Mouse (Mus musculus) stomach, embryonic 15.5 days (tissue): ENCODE data around the gene Ubl4b. TPM values are rescaled to one million over a fixed set of nuclear protein-coding genes. Genes with fewer than 3 reads are reported as not detected.

ENCODE experiments used
- ATAC-seq: fragments of 200-750 bp; cut with Nextera tagmentation; 2 replicates; pipeline ENCODE4 v1.8.0; 2017; ENCODE audit warnings: low read depth, moderate number of reproducible peaks, moderate TSS enrichment; ENCODE audit not compliant: insufficient read depth, low FRiP score
- H3K27ac ChIP-seq: fragments of 300-500 bp; sonication (generic); 2 replicates; pipeline ENCODE4 v1.5.1; 2015; ENCODE audit warnings: mild to moderate bottlenecking, inconsistent platforms
- H3K27me3 ChIP-seq: fragments of 300-500 bp; sonication (generic); replicated peaks from 2 replicates; pipeline ENCODE4 v1.6.1; 2015; ENCODE audit warnings: inconsistent platforms
- H3K36me3 ChIP-seq: fragments of 300-500 bp; sonication (generic); 2 replicates; pipeline ENCODE4 v1.6.1; 2015; ENCODE audit warnings: inconsistent platforms
- H3K4me1 ChIP-seq: fragments of 300-500 bp; sonication (generic); 2 replicates; pipeline ENCODE4 v1.6.1; 2015; ENCODE audit warnings: inconsistent platforms
- H3K4me2 ChIP-seq: fragments of 300-500 bp; sonication (generic); 2 replicates; pipeline ENCODE4 v1.6.1; 2015; ENCODE audit warnings: mild to moderate bottlenecking, inconsistent platforms
- H3K4me3 ChIP-seq: fragments of 300-500 bp; sonication (generic); replicated peaks from 2 replicates; pipeline ENCODE4 v1.5.1; 2015; ENCODE audit warnings: inconsistent platforms
- H3K9ac ChIP-seq: fragments of 300-500 bp; sonication (generic); 2 replicates; pipeline ENCODE4 v1.6.1; 2015; ENCODE audit warnings: inconsistent platforms
- H3K9me3 ChIP-seq: fragments of 300-500 bp; sonication (generic); 2 replicates; pipeline ENCODE4 v1.6.1; 2016; ENCODE audit warnings: inconsistent platforms
- WGBS: fragments of 180-500 bp; shearing (Covaris S2); methylation state at CpG from one replicate; pipeline ENCODE4 v1.1.7; 2015; 5-methylcytosine and 5-hydroxymethylcytosine counted together
- polyA plus RNA-seq: library from polyadenylated mRNA; unstranded; fragments of >200 nt; fragmentation: Nextera tagmentation; extraction: Ambion mirVana; gene quantifications from 2 replicates; pipeline ENCODE4 v1.2.1, GENCODE M21; 2015

Ubl4b gene
- polyA plus RNA-seq, 1 experiment from 2014 or later: not detected

DNA sequence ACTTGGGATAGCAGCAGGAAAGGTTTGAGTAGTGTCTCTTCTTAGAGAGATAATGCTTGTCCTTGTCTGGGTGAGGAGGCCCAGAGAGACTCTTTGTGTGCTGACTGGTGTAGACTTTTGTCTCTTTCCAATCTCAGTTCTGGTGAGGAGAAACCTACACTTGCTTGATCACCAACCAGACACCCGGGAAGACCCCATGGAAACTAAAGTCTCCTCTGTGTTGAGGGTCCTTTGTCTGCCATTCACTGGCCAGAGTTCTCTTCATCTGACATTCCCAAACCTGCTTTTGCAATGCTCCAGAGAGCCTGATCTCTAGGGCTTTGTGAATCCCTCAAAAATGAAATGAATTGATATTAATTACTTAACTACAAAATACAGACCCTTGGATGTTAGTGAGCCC is 29.0 kb upstream of the Ubl4b start:
- no peak overlapping the region for H3K4me2 ChIP-seq
- H3K27ac ChIP-seq: no peak overlapping the region
- H3K9me3 ChIP-seq: no peaks in the 10 kb centered on the region
- peaks cover 11% of the 10 kb centered on the region; the same call in 1 of the 2 replicates for H3K4me1 ChIP-seq
- H3K4me3 ChIP-seq: no peak overlapping the region
- H3K36me3 ChIP-seq: no peaks in the 10 kb centered on the region
- no peak for ATAC-seq
- WGBS: 16% methylated on average over 1 of the region's 1 CpGs
- peaks cover 78% of the 10 kb centered on the region for H3K27me3 ChIP-seq
- H3K9ac ChIP-seq: no peak overlapping the region

DNA sequence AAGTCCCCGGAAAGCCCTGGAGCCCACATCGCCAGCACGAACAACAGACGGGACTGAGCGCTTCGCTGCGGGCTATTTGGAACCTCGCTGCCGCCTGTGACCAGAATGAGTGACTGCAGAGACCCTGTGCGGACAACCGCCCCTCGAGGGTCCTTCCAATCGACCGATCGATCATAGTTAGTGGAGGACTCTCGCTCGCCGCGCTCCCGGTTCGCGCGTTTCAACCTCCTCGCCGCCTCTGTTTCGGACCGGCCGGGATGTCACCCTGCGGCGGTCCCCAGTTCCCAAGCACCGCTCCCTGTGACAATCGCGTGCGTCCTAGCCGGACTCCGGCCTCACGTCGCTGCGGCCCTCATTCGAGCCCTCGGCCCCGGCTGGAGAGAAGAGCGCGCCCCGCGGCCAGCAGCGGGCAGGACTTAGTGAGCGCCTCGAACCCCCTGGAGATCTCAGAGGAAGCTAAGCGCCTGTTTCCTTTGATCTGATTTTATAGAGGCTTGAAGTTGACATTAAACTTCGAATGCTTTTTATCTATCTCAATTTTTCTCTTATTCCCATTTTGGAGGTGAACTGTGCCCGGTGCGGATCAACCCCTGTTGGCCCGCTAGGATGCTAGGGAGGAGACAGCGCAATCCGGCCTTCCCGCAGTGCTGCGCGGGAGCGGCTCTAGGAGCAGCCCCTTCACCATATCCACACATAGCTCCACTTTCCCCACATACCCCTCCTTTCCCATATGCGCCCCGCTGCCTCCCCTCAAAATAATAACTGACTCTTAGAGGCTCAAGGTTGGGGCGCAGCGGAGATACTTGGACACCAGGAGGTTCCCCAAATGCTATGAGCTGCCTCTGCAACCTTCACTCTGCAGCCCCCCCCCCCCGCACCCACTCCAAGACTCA is 28.2 kb upstream of the Ubl4b start:
- no peaks in the 10 kb centered on the region for H3K9me3 ChIP-seq
- no peaks in the 10 kb centered on the region for H3K36me3 ChIP-seq
- 1% methylated on average over 65 of the region's 65 CpGs for WGBS
- peak overlapping the region; percentile 34 for H3K4me3 ChIP-seq
- H3K27me3 ChIP-seq: peaks cover 78% of the 10 kb centered on the region
- H3K27ac ChIP-seq: no peak overlapping the region
- ATAC-seq: no peak
- peak overlapping the region; percentile 49 for H3K4me2 ChIP-seq
- peaks cover 11% of the 10 kb centered on the region; the same call in 1 of the 2 replicates for H3K4me1 ChIP-seq
- no peak overlapping the region for H3K9ac ChIP-seq

DNA sequence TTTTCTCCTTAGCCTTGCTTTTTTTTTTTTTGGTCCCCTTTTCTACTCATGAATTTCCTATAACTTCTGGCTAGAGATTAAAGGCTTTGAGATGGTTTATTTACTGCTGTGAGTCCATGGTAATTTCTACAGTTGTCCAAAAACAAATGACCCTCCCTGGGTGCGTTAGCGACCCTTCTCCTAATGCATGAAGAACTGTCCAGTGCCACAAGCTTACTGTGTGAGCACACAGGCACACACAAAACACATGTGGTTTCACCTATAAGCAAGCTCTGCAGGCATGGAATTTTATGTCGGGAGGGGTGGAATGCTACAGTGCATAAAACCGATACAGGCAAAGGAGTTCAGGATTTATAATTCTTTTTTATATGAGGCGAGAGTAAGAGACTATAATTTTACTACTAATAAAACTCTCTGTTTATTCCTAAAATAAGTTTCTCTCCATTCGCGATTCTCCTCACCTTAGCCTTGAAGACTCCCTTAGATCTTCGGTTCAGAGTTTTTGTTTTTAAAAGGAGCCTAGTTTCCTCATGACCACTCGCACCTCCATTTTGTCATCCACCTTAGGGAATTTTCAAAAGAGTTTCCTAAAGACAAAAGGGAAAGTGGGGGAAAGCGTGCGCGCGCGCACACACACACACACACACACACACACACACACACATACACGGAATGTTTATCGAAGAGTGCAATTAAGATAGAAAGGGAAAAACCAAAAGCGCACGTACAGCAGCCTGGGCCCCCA is 27.4 kb upstream of the Ubl4b start:
- Histone ChIP-seq H3K9me3 (no peaks in the 10 kb centered on the region), H3K4me2 (peak overlapping the region; percentile 49), H3K27me3 (peaks cover 70% of the 10 kb centered on the region), H3K27ac (no peak overlapping the region), H3K9ac (no peak overlapping the region), H3K4me3 (peak overlapping the region; percentile 34), H3K4me1 (peaks cover 11% of the 10 kb centered on the region; the same call in 1 of the 2 replicates), H3K36me3 (no peaks in the 10 kb centered on the region)
- ATAC-seq: no peak
- WGBS: 5% methylated on average over 18 of the region's 18 CpGs

DNA sequence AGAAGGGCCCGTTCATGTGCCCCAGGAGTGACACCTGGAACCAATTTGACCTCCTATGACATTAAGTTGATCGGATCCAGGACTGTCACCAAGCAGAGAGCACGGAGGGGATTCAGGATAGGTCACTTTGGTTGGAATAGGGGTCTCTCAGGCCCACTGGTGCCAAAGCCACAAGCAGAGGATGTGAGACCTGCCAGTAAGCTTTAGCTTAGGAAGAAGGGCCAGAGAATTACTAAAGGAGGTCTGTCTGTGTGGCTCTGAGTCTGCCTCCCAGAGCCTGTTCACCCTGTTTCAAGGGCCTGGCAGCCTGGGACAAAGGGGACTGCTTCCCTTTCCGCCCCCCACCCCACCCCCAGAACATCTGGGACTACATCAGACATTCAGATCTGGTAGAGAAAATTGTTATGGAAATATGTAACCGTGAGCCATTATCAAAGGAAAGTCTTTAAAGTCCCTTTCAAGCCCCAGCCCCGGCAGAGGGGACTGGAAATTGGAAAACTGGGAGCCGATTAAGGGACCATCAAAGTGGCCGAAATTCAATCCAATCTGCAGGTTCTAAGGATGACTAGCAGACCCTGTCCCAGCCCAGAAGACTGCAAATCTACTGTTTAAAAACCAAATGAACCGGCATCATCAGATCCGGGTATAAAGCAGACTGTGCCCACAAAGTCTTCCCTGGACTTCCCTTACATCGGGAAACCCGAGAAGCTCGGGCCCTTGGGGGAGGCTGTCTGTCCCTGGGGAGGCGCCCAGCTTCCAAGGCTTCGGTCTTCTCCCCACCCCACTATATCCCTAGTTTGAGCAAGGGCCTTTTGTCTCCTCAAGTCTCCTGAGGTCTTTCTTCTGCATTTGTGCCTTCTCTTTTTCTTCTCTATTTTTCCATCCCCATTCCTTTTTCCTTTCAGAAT is 26.5 kb upstream of the Ubl4b start:
- Histone ChIP-seq H3K27ac (no peak overlapping the region), H3K36me3 (no peaks in the 10 kb centered on the region), H3K4me3 (no peak overlapping the region), H3K4me1 (peaks cover 11% of the 10 kb centered on the region; the same call in 1 of the 2 replicates), H3K27me3 (peaks cover 61% of the 10 kb centered on the region), H3K4me2 (no peak overlapping the region), H3K9me3 (no peaks in the 10 kb centered on the region), H3K9ac (no peak overlapping the region)
- WGBS: 10% methylated on average over 15 of the region's 15 CpGs
- ATAC-seq: no peak

DNA sequence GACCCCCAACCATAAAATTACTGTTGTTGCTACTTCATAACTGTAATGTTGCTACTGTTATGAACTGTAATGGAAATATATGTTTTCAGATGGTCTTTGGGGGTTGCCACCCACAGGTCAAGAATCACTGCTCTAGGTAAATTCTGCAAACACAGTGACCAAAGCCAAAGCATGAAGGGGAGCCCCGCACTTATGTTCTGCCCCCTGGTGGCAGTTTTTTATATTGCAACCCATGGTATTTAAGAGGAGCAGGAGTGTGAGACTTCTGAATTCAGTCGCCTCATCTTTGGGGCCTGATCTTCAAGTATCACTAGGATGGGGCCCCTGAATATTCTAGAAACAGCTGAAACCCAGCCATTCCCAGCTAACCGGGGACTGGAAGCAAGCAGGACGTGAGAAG is 24.6 kb upstream of the Ubl4b start:
- H3K27me3 ChIP-seq: peaks cover 42% of the 10 kb centered on the region
- peaks cover 11% of the 10 kb centered on the region; the same call in 1 of the 2 replicates for H3K4me1 ChIP-seq
- no peak overlapping the region for H3K4me2 ChIP-seq
- 6% methylated on average over 4 of the region's 4 CpGs for WGBS
- ATAC-seq: no peak
- H3K36me3 ChIP-seq: no peaks in the 10 kb centered on the region
- no peak overlapping the region for H3K4me3 ChIP-seq
- no peak overlapping the region for H3K27ac ChIP-seq
- no peak overlapping the region for H3K9ac ChIP-seq
- H3K9me3 ChIP-seq: no peaks in the 10 kb centered on the region

DNA sequence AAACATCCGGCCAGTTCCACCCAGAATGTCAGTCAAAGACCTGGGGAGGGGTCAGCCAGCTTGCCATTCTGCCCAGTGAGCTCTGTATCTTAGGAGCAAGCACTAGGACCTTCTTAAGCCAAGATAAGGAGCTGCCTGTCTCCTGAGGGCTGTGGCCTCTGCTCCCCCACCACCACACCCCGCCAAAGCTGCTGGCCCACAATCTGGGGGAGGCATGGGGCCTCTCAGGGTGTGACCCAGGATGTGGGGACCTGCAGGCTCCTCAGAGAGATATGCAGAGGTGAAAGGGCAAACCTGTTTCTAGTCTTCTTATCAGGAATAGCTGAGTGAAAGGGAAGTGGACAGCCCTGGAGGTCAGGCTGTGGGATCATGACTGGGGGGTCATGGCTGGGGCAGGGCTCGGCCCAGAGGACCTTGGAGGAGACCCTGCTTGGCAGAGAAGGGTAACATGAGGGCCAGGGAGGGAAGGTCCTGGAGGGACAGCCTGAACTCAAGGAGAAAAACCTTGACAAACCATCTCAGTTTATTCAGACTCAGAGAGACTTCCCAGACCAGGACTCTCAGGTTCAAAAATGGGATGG is 23.0 kb upstream of the Ubl4b start:
- Histone ChIP-seq H3K27ac (no peak overlapping the region), H3K36me3 (no peaks in the 10 kb centered on the region), H3K9ac (no peak overlapping the region), H3K9me3 (no peaks in the 10 kb centered on the region), H3K4me1 (peaks cover 4% of the 10 kb centered on the region; the same call in 1 of the 2 replicates), H3K4me2 (no peak overlapping the region), H3K4me3 (no peak overlapping the region), H3K27me3 (peaks cover 29% of the 10 kb centered on the region)
- WGBS: 12% methylated on average over 3 of the region's 3 CpGs
- ATAC-seq: peak; percentile 66; the same call in 1 of the 2 replicates

DNA sequence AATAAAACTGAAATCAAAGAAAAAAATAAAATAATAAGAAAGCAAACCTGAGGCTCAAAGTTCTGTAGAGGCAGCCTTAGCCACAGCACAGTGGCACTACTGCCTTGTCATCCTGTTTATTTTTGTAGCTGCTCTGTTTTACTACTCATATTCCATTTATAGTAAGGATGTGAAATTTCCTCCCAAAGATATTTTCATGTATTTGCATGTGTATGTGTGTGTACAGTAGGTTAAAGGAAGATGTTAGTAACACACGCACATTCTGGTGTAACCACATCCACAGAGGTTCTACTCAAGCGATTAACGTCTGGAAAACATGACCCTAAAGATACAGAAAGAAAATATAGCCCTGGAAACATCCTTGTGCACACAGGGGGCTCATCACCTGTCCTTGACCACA is 21.9 kb upstream of the Ubl4b start:
- no peak overlapping the region for H3K4me2 ChIP-seq
- no peaks in the 10 kb centered on the region for H3K4me1 ChIP-seq
- H3K27me3 ChIP-seq: peaks cover 24% of the 10 kb centered on the region
- WGBS: 89% methylated on average over 3 of the region's 3 CpGs
- H3K27ac ChIP-seq: no peak overlapping the region
- no peak for ATAC-seq
- no peak overlapping the region for H3K4me3 ChIP-seq
- no peaks in the 10 kb centered on the region for H3K9me3 ChIP-seq
- H3K36me3 ChIP-seq: no peaks in the 10 kb centered on the region
- H3K9ac ChIP-seq: no peak overlapping the region

DNA sequence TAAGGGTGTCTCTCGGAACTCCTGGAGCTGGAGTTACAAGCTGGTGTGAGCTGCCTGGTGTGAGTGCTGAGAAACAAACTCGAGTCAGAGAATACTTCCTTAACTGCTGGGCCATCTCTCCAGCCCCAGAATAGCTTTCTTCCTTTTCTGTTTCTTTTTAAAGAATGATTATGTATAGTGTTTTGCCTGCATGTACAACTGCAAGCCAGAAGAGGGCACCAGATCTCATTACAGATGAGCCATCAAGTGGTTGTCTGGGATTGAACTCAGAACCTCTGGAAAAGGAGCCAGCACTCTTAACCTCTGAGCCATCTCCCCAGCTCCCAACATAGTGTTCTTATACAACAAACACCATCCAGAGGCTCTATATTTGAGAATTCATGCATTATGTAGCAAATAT is 16.3 kb upstream of the Ubl4b start:
- Histone ChIP-seq H3K4me3 (no peak overlapping the region), H3K27me3 (no peaks in the 10 kb centered on the region; the same call in 1 of the 2 replicates), H3K9ac (no peak overlapping the region), H3K27ac (no peak overlapping the region), H3K36me3 (no peaks in the 10 kb centered on the region), H3K4me1 (no peaks in the 10 kb centered on the region), H3K4me2 (no peak overlapping the region), H3K9me3 (no peaks in the 10 kb centered on the region)
- ATAC-seq: no peak
- WGBS: 51% methylated on average over 2 of the region's 2 CpGs

DNA sequence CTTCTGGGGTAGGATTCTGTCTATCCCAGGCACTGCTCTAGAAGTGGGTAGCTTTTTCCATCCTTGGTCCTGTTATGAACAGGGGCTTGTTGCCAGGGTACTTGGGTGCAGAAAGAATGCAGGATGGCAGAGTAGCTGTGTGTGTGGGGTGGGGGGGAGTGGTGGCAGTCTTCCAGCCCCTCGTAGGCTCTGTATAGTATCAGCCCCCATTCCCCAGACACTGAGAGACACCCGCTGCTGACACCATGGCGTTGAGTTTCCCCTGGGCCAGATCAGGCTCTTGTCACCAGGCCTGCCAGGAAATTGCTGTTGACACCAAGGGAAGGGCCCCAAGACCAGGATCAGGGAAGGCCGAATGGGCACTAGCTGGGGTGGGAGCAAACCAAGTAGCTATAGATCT is 13.8 kb upstream of the Ubl4b start:
- no peaks in the 10 kb centered on the region for H3K36me3 ChIP-seq
- H3K4me1 ChIP-seq: no peaks in the 10 kb centered on the region
- H3K9ac ChIP-seq: no peak overlapping the region
- no peaks in the 10 kb centered on the region; the same call in 1 of the 2 replicates for H3K27me3 ChIP-seq
- WGBS: 74% methylated on average over 4 of the region's 4 CpGs
- 0 out of 2 replicates have a peak, but pooled peaks have one; percentile 50 for ATAC-seq
- no peak overlapping the region for H3K4me3 ChIP-seq
- H3K9me3 ChIP-seq: no peaks in the 10 kb centered on the region
- H3K27ac ChIP-seq: no peak overlapping the region
- no peak overlapping the region for H3K4me2 ChIP-seq

DNA sequence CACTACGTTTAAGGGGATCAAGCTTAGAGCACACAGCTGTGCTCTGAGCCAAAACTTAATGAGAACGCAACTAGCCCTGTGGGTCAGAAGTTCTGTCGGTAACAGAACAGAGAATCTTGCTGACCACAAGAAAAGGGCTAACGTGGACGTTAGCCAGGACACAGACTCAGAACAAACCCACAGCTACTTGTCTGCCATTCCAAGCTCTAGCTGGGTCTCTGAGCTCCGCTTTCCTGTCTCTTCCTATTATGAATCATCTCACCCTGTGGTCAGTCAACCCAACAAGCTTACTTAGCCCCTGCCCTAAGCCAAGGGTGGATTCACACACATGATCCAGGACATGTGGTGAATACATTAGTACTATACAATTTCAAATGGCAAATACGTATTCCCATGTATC is 12.9 kb upstream of the Ubl4b start:
- H3K27me3 ChIP-seq: no peaks in the 10 kb centered on the region; the same call in 1 of the 2 replicates
- ATAC-seq: no peak
- no peak overlapping the region for H3K4me3 ChIP-seq
- no peaks in the 10 kb centered on the region for H3K4me1 ChIP-seq
- 68% methylated on average over 7 of the region's 7 CpGs for WGBS
- no peak overlapping the region for H3K27ac ChIP-seq
- no peaks in the 10 kb centered on the region for H3K9me3 ChIP-seq
- no peaks in the 10 kb centered on the region for H3K36me3 ChIP-seq
- H3K4me2 ChIP-seq: no peak overlapping the region
- no peak overlapping the region for H3K9ac ChIP-seq

DNA sequence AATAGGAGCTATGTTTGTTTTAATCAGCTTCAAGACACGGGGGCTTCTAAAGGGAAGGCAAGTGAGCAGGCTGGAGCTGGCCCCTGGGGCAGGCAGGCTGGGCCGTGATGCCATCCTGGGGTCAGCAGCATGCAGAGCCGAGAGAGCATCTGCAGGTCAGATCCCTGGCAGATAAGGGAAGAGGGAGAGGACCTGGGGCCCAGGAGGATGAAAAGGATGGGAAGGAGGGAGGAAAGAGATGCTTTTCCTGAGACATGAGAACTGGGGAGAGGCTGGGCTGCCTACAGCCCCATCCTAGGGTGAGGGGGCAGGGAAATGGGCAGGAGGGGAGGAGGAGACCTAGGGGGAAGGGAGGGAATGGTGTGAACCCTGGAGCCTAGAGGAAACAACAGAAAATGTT is 10.5 kb upstream of the Ubl4b start:
- Histone ChIP-seq H3K4me1 (no peaks in the 10 kb centered on the region), H3K9me3 (no peaks in the 10 kb centered on the region), H3K27ac (no peak overlapping the region), H3K4me2 (no peak overlapping the region), H3K4me3 (no peak overlapping the region), H3K36me3 (no peaks in the 10 kb centered on the region), H3K9ac (no peak overlapping the region), H3K27me3 (no peaks in the 10 kb centered on the region; the same call in 1 of the 2 replicates)
- 19% methylated on average over 3 of the region's 3 CpGs for WGBS
- no peak for ATAC-seq
